Mouse (Mus musculus) lung, adult 2 months (tissue): ENCODE measurements around the gene Hp1bp3.

Experiments
- CTCF ChIP-seq: fragments of 200-500 bp; IDR thresholded peaks from 2 replicates; pipeline ENCODE4 v1.5.1; 2011; ENCODE audit warnings: mild to moderate bottlenecking, low read length, control low read depth; ENCODE audit not compliant: insufficient read depth
- POLR2A ChIP-seq: fragments of 200-500 bp; IDR thresholded peaks from 2 replicates; pipeline ENCODE4 v1.6.1; 2011; ENCODE audit warnings: low read depth, mild to moderate bottlenecking, control low read depth, low read length, borderline replicate concordance; ENCODE audit errors: extremely low read depth

DNA sequence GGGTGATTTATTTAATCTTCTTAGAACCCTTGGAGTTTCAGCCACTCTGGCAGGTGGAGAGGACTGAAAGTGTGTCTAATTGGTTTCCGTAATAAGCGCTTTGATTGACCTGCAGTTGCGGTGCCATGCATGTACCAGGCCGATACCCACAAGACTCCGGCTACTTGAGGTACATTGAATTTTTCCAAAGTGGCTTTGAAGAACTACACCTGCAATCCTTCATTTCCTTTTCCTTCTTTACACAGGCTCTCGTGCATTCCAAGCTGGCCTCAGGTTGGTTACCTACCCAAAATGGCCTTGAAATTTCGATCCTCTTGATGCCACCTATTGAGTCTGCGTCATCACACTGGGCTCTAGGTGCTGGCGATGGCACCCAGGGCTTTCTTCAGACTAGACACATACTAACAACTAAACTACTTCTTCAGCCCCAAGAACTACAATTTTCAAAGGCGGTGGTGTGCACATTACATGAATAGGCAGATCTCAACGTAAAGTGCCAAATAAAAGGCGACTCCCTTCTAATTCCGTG lies 361 bp upstream of the Hp1bp3 start:
- 0 out of 2 replicates have a peak, but pooled peaks have one; percentile 41 for TF ChIP-seq POLR2A
- no peak for TF ChIP-seq CTCF
